Mouse (Mus musculus): Measurements from ENCODE around the gene F8.
"Not testable (repeated sequence)": the region's sequence is repeated elsewhere in the genome, so short reads cannot be mapped to it uniquely, and the experiment has no call there.

F8 gene

DNA sequence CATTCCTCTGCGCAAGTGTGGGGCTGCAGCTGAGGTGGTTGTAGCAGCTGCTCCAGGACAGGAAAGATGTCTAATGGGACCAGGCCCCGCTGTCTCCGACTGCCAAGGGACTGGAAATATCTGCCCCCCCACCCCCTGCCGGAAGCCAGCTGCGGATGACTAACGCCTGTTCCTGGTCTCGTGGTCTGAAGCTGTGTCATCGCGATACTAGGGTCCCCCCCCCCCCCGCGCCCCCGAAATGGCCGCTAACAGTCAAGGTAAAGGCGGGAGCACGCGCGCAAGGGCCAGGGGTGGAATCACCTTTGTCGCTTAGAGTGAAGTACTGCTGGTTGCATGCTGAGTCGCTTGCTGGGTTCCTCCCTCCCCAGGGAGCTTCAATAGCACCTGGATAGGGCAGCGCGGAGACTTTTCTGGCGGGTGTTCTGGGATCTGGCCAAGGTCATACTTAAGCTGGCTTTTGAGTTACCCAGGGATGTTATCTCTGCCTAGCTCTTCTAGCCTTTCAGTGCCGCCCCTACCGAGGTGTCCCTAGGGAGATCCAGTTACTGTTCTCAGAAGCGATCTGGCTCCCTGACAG, at the start of gene F8, which contains the start of gene Fundc2:
Gene F8 (minus strand): TSS at position 421 of the 577 bp plus-strand sequence.
Gene Fundc2 (plus strand): TSS at position 205 of the 577 bp plus-strand sequence.
- peak; percentile 75 for DNase-seq (ENCODE audit: low spot score)

DNA sequence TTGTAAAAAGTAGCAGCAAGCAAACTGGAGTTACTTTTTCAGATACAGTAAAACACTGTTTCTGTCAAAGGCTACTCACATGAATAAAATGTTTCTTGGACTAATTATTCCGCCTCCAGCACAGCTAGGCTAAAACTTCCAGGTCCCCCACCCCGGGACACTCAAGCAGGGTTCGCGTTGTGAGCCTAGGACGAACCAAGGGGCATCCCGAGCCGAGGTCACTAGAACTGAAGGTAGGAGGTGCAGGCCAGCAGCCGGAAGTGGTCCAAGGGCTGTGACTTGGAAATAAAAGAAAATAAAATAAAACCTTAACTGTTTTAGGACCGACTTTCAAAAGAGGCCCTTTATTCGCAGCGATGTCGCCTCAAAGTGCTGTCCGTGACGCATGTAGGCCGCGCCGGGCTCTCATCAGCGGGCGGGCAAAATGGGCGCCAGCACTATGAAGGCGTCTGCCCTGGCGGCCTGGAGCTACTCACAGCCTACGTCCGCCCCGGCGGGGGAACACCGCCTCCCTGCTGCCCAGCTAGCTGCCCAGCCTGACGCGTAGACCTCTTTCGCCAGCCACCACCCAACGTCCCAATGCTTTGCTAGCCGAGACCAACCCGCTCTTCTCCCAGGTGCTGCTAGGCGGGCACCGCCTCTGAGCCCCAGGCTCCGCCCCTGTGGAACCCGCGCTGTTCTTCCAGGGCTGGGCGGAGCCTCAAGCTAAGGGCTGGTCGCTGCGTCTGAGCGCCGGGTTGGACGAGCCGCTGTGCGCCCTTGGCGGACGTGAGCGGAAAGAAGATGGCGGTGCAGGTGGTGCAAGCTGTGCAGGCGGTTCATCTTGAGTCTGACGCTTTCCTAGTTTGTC, 33.7 kb upstream of the F8 start, which contains the start of the genes Cmc4, Mtcp1 and Brcc3:
Gene Cmc4 (minus strand): TSS at position 649 of the 850 bp plus-strand sequence.
Gene Mtcp1 (minus strand): TSS at position 653 of the 850 bp plus-strand sequence.
Gene Brcc3 (plus strand): TSS at position 693 of the 850 bp plus-strand sequence.
- peak; percentile 90 for DNase-seq (ENCODE audit: low spot score)

DNA sequence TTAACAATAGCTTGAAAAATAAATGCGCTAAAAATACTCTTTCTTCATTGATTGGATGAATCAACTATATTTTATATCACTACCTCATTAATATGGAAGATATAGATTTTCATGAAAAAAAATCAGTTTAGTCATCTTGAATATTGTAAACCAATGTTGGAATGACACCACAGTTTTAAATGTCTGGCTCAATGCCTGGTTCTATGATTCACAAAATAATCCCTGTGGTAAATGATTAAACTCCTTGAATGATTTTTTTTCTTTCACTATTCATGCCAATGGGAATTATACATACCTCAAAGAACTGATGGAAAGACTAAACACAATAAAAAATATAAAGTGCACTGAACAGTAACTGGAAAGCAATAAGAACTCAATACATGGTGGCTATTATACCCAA, 27.3 kb upstream of the F8 start:
- no peak for DNase-seq (ENCODE audit: low spot score)

DNA sequence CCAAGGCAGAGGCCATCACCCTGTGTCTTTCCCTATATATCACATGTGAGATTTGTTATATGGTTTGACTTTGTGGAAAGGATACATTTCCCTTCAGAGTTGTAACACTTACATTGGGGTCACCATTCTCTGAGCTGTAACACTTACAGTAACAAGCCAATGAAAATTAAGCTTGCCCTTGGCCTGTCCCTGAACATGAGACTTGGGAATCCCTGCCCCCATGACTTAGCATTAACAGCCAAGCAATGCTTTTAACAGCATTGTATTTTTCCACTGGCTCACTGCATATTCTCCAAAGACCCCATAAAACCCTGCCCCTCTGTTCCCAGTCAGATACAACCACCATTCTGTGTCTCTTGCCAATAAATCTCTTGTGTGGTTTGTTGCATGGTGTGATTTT, 20.9 kb upstream of the F8 start:
- no peak for DNase-seq (ENCODE audit: low spot score)

DNA sequence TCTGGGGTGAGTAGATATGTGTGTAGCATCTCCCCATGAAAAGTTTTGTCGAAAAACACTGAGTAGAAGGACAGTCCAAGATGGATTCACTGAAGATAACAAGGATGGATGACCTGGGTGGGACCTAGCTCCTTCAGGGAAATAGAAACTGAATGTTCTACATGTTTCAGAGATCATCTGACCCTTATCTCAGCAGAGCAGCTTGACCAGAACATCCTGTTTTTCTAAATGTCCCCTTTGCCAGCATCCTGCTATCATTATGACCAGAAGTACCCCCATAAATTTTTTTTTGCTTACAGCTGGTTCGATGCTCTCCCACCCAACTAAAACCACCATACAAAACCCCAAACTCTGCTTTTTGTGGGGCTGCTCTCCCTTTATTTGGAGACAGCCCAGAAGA, 20.3 kb upstream of the F8 start:
- no peak for DNase-seq (ENCODE audit: low spot score)

DNA sequence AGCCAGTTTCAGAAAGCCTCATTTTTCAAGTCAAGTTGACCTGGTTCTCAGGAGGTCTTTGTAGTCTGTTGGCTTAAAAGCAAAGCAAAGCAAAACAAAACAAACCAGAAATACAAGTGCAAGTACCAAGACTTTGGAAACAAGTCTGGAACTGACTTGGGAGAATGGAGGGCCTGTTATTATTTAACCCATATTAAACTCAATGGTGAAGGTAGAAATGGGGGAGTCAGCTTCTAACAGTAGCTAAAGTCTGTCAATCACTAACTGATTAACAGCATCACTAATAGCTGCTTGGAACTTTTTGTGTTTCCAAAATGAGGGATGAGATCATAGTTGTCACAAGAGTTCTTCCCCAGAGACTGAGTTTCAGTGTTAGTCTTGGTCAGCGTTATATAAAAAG, 17.1 kb upstream of the F8 start:
- no peak for DNase-seq (ENCODE audit: low spot score)

DNA sequence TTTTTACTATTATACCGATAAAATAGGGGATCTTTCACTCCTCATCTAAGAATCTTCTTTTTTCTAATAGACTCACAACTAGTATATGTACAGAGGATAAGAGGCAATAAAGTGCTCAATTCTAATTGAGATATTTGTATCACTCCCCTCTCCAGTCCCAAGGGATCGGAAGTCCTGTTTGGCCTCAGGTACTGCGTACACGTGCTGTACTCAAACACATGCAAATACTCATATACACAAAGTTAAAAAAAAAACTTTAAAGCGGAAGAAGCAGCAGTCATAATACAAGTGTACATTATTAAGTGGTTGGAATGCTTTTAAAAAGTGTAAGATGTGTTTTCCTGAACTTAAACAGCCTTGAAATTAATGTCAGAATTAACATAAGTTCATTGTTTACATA, 716 bp downstream of the F8 start:
- no peak for DNase-seq (ENCODE audit: low spot score)

DNA sequence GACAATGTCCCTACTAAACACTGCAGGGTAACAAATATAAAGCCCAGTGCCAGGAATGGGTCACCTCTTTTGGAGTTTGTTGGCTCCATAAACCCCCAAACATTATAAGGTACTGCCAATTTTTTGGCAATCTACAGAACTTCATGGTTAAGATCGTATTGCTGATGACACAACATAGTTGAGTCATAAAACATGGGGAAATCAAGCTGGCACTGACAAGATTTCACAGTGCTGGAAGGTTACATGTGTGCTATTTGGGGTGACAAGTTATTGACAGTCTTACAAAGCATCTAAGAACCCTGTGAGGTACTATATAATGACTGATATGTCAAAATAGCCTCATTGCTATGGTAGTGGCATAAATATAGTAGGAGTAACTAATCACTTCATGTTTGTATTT, 1.2 kb downstream of the F8 start:
- no peak for DNase-seq (ENCODE audit: low spot score)

DNA sequence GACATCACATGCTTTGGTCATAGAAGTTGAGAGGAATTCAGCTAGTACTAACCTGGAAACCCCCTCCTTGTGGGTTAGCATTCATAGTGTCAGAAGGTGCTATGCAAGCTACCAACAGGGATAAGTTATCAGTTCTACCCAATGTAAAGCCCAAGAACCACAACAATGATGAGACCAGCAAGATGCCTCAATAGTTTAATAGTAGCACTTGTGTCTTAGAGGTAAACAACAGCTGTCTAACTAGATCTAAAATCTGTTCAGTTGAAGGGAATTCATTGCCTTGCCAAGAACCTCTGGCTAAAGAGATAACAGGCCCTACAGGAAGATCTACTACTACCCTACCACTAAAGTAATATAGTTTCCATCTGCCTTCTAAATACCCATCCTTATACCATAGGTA, 5.6 kb downstream of the F8 start:
- DNase-seq (ENCODE audit: low spot score), result no peak

DNA sequence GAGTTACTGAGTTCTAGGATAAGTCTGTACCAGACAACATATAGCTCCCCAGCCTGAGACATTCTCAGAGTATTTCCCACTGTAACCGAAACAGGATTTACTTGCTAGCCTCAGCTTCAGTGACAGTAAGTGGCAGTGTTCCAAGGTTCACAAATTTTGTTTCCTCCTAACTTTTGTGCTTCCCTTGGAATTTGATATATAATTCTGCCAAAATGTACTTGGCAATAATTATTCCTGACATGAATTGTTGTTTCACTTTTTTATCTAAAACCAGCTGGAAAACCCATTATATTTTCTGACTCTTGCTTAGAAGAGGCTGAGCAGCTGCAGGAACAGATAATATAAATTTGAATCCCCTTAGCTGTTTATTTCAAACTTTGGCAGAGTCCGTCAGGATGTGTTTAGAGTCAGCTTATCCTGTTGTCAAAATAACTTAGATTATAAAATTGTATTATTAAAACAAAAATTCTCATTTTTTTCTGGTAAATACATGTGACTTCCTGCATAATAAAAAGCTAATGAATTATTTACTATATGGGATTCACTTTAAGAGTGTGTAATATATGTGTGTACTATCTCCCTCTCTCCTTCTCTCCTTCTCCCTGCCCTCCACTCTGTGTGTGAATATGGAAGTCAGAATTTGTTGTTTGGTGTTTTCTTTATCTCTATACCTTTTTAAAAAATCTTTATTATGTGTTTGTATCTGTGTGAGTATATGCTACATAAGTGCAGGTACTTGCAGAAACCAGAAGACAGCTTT, 9.6 kb downstream of the F8 start:
- DNase-seq (ENCODE audit: low spot score), result no peak

DNA sequence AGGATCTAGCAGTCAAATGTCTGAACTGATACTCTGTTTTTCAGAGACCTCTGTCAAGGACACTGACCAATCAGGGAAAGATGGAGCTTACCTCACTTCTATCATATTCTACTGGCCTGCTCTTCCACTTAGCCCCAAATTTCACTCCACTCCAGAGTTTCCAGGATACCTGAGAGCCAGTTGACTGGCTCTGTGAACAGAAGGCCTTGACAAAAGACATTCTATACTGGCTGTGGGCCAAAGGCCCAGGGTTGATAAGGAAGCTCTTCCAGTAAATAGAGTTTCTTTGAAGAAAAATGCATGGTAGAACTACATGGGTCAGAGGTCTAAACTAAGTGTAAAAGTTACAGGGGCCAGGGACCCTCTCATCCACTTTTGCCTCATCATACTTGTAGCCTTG, 12.2 kb downstream of the F8 start:
- no peak for DNase-seq (ENCODE audit: low spot score)

DNA sequence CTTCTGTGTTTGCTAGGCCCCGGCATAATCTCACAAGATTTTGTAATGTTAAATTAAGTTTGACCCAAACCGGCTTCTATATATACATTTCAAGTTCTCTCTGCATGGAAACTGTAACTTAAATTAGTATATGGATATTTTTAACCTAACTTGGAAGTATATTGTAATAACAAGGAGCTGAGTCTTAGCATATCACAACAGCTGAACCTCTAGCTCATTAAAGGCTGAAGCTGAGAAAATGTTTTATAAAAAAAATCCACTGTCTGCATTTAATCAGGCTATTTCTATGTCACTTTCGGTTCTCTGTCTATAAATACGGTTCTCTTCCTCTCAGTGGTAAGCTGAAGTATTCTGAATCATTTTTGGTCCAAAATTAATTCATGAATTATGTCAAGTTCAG, 58.9 kb downstream of the F8 start:
- no peak for DNase-seq (ENCODE audit: low spot score)

DNA sequence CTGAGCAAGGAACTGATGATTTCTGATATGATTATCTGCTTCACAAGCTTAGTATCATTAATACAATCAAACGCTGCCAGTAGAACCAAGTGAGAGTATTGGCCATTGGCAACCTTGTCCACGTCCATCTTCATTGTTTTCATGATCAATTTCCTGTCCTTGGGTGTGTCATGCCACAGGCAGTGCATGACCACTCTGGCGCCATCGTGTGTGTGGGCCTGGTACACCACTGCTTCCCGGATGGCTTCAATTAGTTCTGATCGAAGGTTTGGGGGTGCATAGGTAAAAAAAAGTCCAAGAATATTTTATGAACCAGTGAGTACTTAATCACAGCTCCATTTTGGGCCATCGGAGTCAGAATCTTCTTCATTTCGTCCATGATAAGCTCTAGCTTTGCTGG, 110.7 kb downstream of the F8 start:
- DNase-seq (ENCODE audit: low spot score), result no peak

DNA sequence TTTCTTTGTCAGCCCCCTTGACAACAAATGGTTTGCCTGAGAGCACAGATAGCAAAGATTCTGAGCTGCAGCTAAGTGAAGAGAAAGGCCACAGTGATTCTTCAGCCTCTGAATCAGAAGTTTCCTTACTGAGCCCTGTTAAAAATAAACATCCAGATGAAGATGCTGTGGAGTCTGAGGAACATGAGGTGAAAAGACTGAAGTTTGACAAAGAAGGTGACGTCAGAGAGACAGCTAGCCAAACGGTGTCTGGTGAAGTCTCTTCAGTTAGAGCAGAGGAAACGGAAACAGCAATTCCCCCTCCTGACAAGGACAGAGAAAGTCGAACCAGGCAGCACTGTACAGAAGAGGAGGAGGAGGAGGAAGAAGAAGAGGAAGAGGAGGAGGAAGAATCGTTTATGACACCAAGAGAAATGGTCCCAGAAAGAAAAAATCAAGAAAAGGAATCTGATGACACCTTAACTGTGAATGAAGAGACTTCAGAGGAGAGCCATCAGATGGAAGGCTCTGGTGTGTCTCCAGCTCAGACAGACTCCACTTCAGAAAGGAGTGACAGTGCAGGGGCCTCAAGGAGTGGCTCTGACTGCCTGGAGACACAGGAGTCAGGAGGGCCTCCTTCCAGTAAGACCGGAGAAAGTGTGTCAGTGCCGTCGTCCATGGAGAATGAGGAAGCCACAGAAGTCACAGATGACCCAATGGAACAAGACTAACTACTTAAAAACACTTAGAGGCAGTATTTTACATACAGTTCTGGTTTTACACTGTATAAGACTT, 148.6 kb downstream of the F8 start:
- not testable (repeated sequence) for DNase-seq (ENCODE audit: low spot score)

DNA sequence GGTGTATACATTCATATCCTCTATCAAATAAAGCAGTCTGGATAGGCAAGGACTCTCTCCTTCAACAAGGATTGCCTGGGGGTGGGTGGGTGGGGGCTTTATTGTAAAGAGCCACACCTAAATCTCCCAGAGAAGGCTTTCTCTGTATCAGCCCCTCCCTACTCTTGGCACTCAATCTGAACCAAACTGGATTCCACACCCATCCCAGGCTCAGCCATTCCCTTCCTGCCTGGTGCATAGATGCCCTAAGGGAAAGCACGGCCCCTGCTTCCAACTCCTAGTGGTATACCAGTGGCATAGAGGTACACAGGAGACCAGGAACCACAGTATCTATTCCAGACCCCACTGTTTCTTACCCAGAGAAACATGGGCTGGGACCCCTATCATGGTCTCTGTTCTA, 151.0 kb downstream of the F8 start:
- DNase-seq (ENCODE audit: low spot score), result no peak

DNA sequence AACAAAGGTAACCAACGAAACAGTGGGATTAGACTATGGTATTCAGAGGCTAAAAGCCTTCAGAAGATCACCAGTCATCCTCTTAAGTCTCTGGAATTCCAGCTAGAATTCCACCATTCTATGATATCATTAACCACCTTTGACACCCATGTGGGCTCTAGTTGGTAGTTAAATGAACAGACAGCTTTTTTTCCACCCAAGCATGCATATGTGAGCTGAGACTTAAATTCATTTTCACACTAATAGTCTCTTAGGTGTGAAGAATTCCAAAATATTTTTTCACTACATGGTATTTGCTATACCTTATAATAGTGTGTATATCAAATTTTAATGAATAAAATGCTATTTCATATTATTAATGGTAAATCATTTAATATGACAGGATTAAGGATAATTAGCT, 218.7 kb downstream of the F8 start, which contains the start of gene Smim9:
Gene Smim9 (minus strand): TSS at position 101 of the 400 bp plus-strand sequence.
- DNase-seq (ENCODE audit: low spot score), result no peak

DNA sequence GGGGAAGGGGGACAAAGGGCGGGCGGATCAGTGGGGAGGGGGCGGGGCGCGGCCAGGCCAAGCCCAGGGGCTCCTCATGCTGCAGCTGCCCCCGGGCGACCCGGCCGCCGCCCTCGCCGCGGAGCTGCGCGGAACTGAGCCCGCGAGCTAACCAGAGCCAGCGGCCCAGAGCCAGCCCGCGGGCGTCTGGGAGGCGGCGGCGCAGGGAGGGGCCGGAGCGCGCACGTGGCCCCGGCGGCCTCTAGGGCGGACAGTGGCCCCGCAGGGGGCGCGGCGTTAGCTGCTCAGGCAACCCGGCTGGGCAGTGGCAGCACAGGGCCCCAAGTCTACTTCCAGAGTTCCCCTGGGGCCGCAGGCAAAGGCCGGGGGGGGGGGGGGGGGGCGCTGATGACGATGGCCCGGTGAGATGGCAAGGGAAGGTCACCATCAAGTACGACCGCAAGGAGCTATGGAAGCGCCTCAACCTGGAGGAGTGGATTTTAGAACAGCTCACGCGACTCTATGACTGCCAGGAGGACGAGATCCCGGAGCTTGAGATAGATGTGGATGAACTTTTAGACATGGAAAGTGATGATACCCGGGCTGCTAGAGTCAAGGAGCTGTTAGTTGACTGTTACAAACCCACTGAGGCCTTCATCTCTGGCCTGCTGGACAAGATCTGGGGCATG, 226.7 kb downstream of the F8 start:
- DNase-seq (ENCODE audit: low spot score), result peak; percentile 15

DNA sequence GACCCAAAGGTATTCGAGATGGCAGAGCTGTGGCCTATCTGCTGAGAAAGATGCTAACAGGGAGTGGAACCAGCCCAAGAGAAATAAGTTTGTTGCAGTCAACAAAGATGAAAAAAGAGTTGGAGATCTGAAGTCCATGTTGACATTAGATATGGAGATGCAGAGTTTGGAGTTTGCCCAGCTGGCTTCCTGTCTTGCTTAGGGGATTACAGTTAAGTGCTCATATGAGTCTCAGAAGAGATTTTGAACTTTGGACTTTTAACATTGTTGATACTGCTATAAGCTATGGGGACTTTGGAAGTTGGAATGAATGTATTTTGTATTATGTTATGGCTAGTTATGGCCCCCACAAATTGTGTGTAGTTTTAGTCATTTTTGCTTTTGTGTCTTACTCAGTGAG, 230.2 kb downstream of the F8 start:
- no peak for DNase-seq (ENCODE audit: low spot score)

DNA sequence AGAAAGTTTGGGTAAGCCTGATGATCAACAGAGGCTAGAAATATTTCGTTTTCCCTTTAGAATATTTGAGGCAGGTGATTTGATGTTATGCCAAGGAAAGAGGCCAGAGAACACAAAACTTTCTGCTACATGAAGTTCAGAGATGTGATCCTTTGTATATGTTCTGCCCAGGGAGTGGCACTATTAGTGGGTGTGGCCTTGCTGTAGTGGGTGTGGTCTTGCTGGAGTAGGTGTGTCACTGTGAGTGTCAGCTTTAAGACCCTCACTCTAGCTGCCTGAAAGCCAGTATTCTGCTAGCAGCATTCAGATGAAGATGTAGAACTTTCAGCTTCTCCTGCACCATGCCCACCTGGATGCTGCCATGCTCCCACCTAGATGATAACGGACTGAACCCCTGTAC, 232.1 kb downstream of the F8 start:
- DNase-seq (ENCODE audit: low spot score), result no peak

DNA sequence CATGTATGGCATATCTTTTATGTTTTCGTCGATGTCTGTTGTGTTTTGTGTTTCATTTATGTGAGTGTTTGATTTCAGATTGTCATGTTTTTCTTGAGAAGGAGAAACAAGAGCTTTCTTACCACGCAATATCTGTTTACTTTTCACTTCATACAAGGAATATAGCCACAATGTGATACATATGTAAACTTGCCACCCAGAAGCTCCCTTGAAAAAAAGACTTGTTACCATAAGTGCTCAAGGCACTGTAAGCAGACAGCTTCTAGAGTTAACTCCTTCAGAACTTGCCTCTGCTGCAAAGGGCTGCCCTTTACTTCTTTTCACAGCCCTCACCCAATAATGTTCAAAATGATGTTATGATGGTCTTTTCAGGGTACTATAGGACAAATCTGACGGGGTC, 234.0 kb downstream of the F8 start:
- DNase-seq (ENCODE audit: low spot score), result no peak

DNA sequence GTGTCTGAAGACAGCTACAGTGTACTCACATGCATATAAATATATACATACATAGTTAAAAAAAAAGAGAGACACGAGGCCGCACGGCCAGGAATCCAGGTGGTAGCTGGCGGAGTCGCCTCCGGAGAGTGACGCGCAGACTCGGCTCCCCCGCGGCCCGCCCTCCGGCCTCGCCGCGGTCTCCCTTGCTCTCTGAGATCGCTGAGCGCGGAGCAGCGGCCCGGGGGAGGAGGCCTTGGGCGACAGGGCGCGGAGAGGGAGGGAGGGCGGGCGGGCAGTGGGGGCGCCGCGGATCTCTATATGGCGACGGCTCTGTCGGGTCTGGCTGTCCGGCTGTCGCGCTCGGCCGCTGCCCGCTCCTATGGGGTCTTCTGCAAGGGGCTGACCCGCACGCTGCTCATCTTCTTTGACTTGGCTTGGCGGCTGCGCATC, 239.3 kb downstream of the F8 start:
- DNase-seq (ENCODE audit: low spot score), result peak; percentile 35

Data from T-cell, adult 2 months (primary cell).